In the genomic region with DNA sequence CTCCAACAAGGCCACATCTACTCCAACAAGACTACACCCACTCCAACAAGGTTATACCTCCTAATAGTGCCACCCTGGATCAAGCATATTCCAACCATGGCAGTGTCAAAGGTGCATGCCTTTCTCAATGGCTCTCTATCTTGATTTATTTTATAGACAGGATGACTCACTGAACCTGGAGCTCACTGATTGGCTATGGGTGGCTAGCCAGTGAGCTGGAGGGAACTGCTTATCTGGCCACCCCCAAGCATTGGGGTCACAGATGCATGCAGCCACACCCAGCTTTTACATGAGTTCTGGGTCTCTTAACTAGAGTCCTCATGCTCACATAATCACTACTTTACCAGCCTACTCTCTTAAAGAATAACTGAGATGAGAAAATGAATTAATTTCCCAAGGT, we compare ENCODE assay signal across 17 mouse cellular contexts. TPM values are rescaled to one million over a fixed set of nuclear protein-coding genes. Genes with fewer than 3 reads are reported as not detected.
DNase-seq lines count a peak whose midpoint lies in the region; ATAC-seq and TF ChIP-seq lines count a peak whose summit lies in the region.
"Had no signal": no experiment of that assay in that cellular context is flagged by ENCODE, and none has a peak within 500 bp of the region (broad histone marks: within the 10 kb centered on the region; RNA-seq: fewer than 3 reads in every experiment).

No protein-coding gene starts in this region.

- H3K4me2 ChIP-seq in lung, embryonic 16.5 days (ENCODE audit: low read depth, low read length), result no peak overlapping the region
- H3K4me2 ChIP-seq in lung, postnatal 0 days (replicated peaks; ENCODE audit: low read depth, low read length), result no peak overlapping the region
- no peak overlapping the region for H3K4me2 ChIP-seq in intestine, embryonic 15.5 days (replicated peaks)
- no peak overlapping the region for H3K4me2 ChIP-seq in liver, embryonic 14.5 days (ENCODE audit: low read depth)
- no peak overlapping the region for H3K4me2 ChIP-seq in stomach, postnatal 0 days (replicated peaks; ENCODE audit: low read depth)
- H3K4me2 ChIP-seq: embryonic facial prominence, embryonic 12.5 days; limb, embryonic 13.5 days had no signal

- no peaks in the 10 kb centered on the region for H3K36me3 ChIP-seq in lung, embryonic 16.5 days (ENCODE audit: control insufficient read depth, insufficient read depth, low read length)
- no peaks in the 10 kb centered on the region for H3K36me3 ChIP-seq in lung, postnatal 0 days (ENCODE audit: insufficient read depth, low read length)
- no peaks in the 10 kb centered on the region for H3K36me3 ChIP-seq in intestine, embryonic 15.5 days
- H3K36me3 ChIP-seq in liver, embryonic 14.5 days (replicated peaks; ENCODE audit: control insufficient read depth, insufficient read depth, low read depth), result no peaks in the 10 kb centered on the region
- no peaks in the 10 kb centered on the region for H3K36me3 ChIP-seq in stomach, postnatal 0 days (ENCODE audit: control insufficient read depth, insufficient read depth, low read length)
- H3K36me3 ChIP-seq in heart, embryonic 10.5 days, result no peaks in the 10 kb centered on the region
- H3K36me3 ChIP-seq: embryonic facial prominence, embryonic 12.5 days; limb, embryonic 13.5 days had no signal

- H3K27me3 ChIP-seq in lung, embryonic 16.5 days (ENCODE audit: control insufficient read depth, insufficient read depth, low read depth, low read length), result no peaks in the 10 kb centered on the region
- no peaks in the 10 kb centered on the region for H3K27me3 ChIP-seq in lung, postnatal 0 days (replicated peaks; ENCODE audit: insufficient read depth, low read length)
- no peaks in the 10 kb centered on the region for H3K27me3 ChIP-seq in intestine, embryonic 15.5 days (replicated peaks)
- H3K27me3 ChIP-seq in liver, embryonic 14.5 days (ENCODE audit: control insufficient read depth, insufficient read depth, low read length), result no peaks in the 10 kb centered on the region
- no peaks in the 10 kb centered on the region for H3K27me3 ChIP-seq in stomach, postnatal 0 days (ENCODE audit: control insufficient read depth, insufficient read depth, low read length)
- no peaks in the 10 kb centered on the region for H3K27me3 ChIP-seq in heart, embryonic 10.5 days (ENCODE audit: insufficient read depth, poor library complexity, severe bottlenecking)
- H3K27me3 ChIP-seq: embryonic facial prominence, embryonic 12.5 days; limb, embryonic 13.5 days had no signal

- TF ChIP-seq EP300 in lung, postnatal 0 days (IDR thresholded peaks at IDR 0.05), result no peak
- no peak for TF ChIP-seq EP300 in liver, embryonic 14.5 days (IDR thresholded peaks at IDR 0.05; ENCODE audit: low read depth)
- TF ChIP-seq EP300 in stomach, postnatal 0 days (optimal IDR thresholded peaks at IDR 0.05), result no peak

- H3K9ac ChIP-seq in lung, embryonic 16.5 days (ENCODE audit: low read length), result no peak overlapping the region
- H3K9ac ChIP-seq in lung, postnatal 0 days (replicated peaks; ENCODE audit: low read depth), result no peak overlapping the region
- H3K9ac ChIP-seq in intestine, embryonic 15.5 days, result no peak overlapping the region
- no peak overlapping the region for H3K9ac ChIP-seq in liver, embryonic 14.5 days (replicated peaks)
- H3K9ac ChIP-seq in stomach, postnatal 0 days (ENCODE audit: low read length), result no peak overlapping the region
- H3K9ac ChIP-seq: embryonic facial prominence, embryonic 12.5 days; limb, embryonic 13.5 days had no signal

- DNase-seq in lung, postnatal 0 days (ENCODE audit: low spot score), result no peak
- peak in 2 of 3 experiments; percentile 12 to 17 for DNase-seq in liver, embryonic 14.5 days (ENCODE audit: low read depth in 3 of 3, low spot score in 3 of 3)
- DNase-seq in stomach, postnatal 0 days (ENCODE audit: low spot score), result peak; percentile 21
- DNase-seq in heart, embryonic 10.5 days (ENCODE audit: low spot score), result no peak
- DNase-seq: adrenal gland, postnatal 36 days; cerebellum, postnatal 36 days; heart, postnatal 36 days; midbrain, embryonic 14.5 days; right cerebral cortex, postnatal 25 days; thymus, adult 2 months had no signal

- no peak overlapping the region for H3K4me3 ChIP-seq in lung, embryonic 16.5 days (ENCODE audit: low read length)
- H3K4me3 ChIP-seq in lung, postnatal 0 days (ENCODE audit: low read depth, low read length), result no peak overlapping the region
- no peak overlapping the region for H3K4me3 ChIP-seq in intestine, embryonic 15.5 days (replicated peaks)
- H3K4me3 ChIP-seq in liver, embryonic 14.5 days (ENCODE audit: insufficient read depth in 1 of 2, low read depth in 2 of 2, low read length in 2 of 2), result no peak overlapping the region
- no peak overlapping the region for H3K4me3 ChIP-seq in stomach, postnatal 0 days (ENCODE audit: low read depth, low read length)
- no peak overlapping the region for H3K4me3 ChIP-seq in heart, embryonic 10.5 days
- H3K4me3 ChIP-seq: embryonic facial prominence, embryonic 12.5 days; limb, embryonic 13.5 days had no signal

- ATAC-seq in lung, embryonic 16.5 days (ENCODE audit: low read depth), result no peak
- ATAC-seq in lung, postnatal 0 days, result no peak
- ATAC-seq in intestine, embryonic 15.5 days, result peak; percentile 88
- peak; percentile 78; the same call in 1 of the 2 replicates for ATAC-seq in liver, embryonic 14.5 days (ENCODE audit: insufficient read depth)
- ATAC-seq in stomach, postnatal 0 days (ENCODE audit: low FRiP score, low TSS enrichment), result peak; percentile 60
- ATAC-seq in activated CD4-positive, CD25-positive, alpha-beta regulatory T cell, adult 4 months, result no peak
- ATAC-seq: CD4-positive, CD25-positive, alpha-beta regulatory T cell, adult 4 months; hindbrain, postnatal 0 days had no signal

- no peaks in the 10 kb centered on the region for H3K9me3 ChIP-seq in lung, embryonic 16.5 days (ENCODE audit: control insufficient read depth, low read length)
- no peaks in the 10 kb centered on the region for H3K9me3 ChIP-seq in lung, postnatal 0 days (ENCODE audit: low read length)
- no peaks in the 10 kb centered on the region for H3K9me3 ChIP-seq in intestine, embryonic 15.5 days
- H3K9me3 ChIP-seq in liver, embryonic 14.5 days (ENCODE audit: control insufficient read depth, low read length), result no peaks in the 10 kb centered on the region
- H3K9me3 ChIP-seq in stomach, postnatal 0 days (ENCODE audit: control insufficient read depth, low read length), result no peaks in the 10 kb centered on the region
- no peaks in the 10 kb centered on the region for H3K9me3 ChIP-seq in heart, embryonic 10.5 days
- H3K9me3 ChIP-seq: embryonic facial prominence, embryonic 12.5 days; limb, embryonic 13.5 days had no signal

- no peak for TF ChIP-seq CTCF in lung, postnatal 0 days (IDR thresholded peaks at IDR 0.05)
- no peak for TF ChIP-seq CTCF in liver, embryonic 14.5 days (IDR thresholded peaks at IDR 0.05; ENCODE audit: low read depth)
- TF ChIP-seq CTCF in stomach, postnatal 0 days (IDR thresholded peaks at IDR 0.05; ENCODE audit: low read depth), result no peak

- peaks cover 9% of the 10 kb centered on the region for H3K4me1 ChIP-seq in lung, embryonic 16.5 days (replicated peaks; ENCODE audit: control insufficient read depth, insufficient read depth, low read length)
- peaks cover 9% of the 10 kb centered on the region; the same call in 1 of the 2 replicates for H3K4me1 ChIP-seq in lung, postnatal 0 days (ENCODE audit: insufficient read depth, low read depth, low read length)
- H3K4me1 ChIP-seq in intestine, embryonic 15.5 days (replicated peaks), result peaks cover 9% of the 10 kb centered on the region
- H3K4me1 ChIP-seq in liver, embryonic 14.5 days (replicated peaks; ENCODE audit: control insufficient read depth in 2 of 2, insufficient read depth in 2 of 2, low read length in 1 of 2), result peaks cover 0 to 15% of the 10 kb centered on the region in 2 experiments; a peak in 2 of 4 replicates
- no peaks in the 10 kb centered on the region for H3K4me1 ChIP-seq in stomach, postnatal 0 days (replicated peaks; ENCODE audit: control insufficient read depth, insufficient read depth)
- peaks cover 9% of the 10 kb centered on the region; the same call in 1 of the 2 replicates for H3K4me1 ChIP-seq in heart, embryonic 10.5 days

- H3K27ac ChIP-seq in lung, embryonic 16.5 days (ENCODE audit: low read length), result peak overlapping the region; percentile 46; the same call in 1 of the 2 replicates
- no peak overlapping the region for H3K27ac ChIP-seq in lung, postnatal 0 days (ENCODE audit: low read length)
- 0 out of 2 replicates have a peak overlapping the region, but pooled peaks have one; percentile 51 for H3K27ac ChIP-seq in intestine, embryonic 15.5 days
- H3K27ac ChIP-seq in liver, embryonic 14.5 days, result no peak overlapping the region
- no peak overlapping the region for H3K27ac ChIP-seq in stomach, postnatal 0 days (replicated peaks)
- no peak overlapping the region for H3K27ac ChIP-seq in heart, embryonic 10.5 days
- H3K27ac ChIP-seq: embryonic facial prominence, embryonic 12.5 days; hindbrain, postnatal 0 days had no signal

RNA-seq across cellular contexts. Expression of gene Stmnd1, which starts 5.7 kb away (rescaled TPM):
- polyA plus RNA-seq in lung, embryonic 16.5 days (2015; fragmentation: Nextera tagmentation; extraction: Ambion mirVana), result 0.33 and 0.77 TPM in 2 replicates
- polyA plus RNA-seq in lung, postnatal 0 days (2015; fragmentation: Nextera tagmentation; extraction: Ambion mirVana), result 4.2 and 6.0 TPM in 2 replicates
- not detected in 2 replicates for polyA plus RNA-seq in intestine, embryonic 15.5 days (2015; fragmentation: Nextera tagmentation; extraction: Ambion mirVana)
- polyA plus RNA-seq in liver, embryonic 14.5 days (2012; rRNA removed), result not detected in 2 replicates
- polyA plus RNA-seq in liver, embryonic 14.5 days (2014; fragmentation: Nextera tagmentation; extraction: Ambion mirVana), result not detected in 2 replicates
- polyA plus RNA-seq in stomach, postnatal 0 days (2015; fragmentation: Nextera tagmentation; extraction: Ambion mirVana), result 0.45 and 0.51 TPM in 2 replicates
- polyA plus RNA-seq in activated CD4-positive, CD25-positive, alpha-beta regulatory T cell, adult 4 months (2017; shearing (Covaris generic)), result not detected
- 0.25 and 0.44 TPM in 2 replicates for polyA plus RNA-seq in heart, embryonic 10.5 days (2016; fragmentation: Nextera tagmentation; extraction: Ambion mirVana)
- polyA plus RNA-seq: CD4-positive, CD25-positive, alpha-beta regulatory T cell, adult 4 months; midbrain, embryonic 14.5 days; thymus, adult 2 months had no signal

Comparison
In these comparisons a context has a peak if more than half of its experiments do, and no peak if none do; other contexts are left out.
1. H3K27ac ChIP-seq: peak in lung, embryonic 16.5 days (single experiment) and intestine, embryonic 15.5 days (single experiment); none in lung, postnatal 0 days (single experiment), liver, embryonic 14.5 days (single experiment), stomach, postnatal 0 days (single experiment) and heart, embryonic 10.5 days (single experiment).
2. ATAC-seq: peak in intestine, embryonic 15.5 days (single experiment), liver, embryonic 14.5 days (single experiment) and stomach, postnatal 0 days (single experiment); none in lung, embryonic 16.5 days (single experiment), lung, postnatal 0 days (single experiment) and activated CD4-positive, CD25-positive, alpha-beta regulatory T cell, adult 4 months (single experiment).
3. DNase-seq: peak in liver, embryonic 14.5 days (2 of 3) and stomach, postnatal 0 days (single experiment); none in lung, postnatal 0 days (single experiment) and heart, embryonic 10.5 days (single experiment).